Mouse (Mus musculus) left cerebral cortex, adult 9 months (tissue): Measurements from ENCODE around the gene Zbtb9.

Source experiments
- DNase-seq, 2 experiments: peaks; one replicate each; pipeline ENCODE4 v3.0.0; 2022; ENCODE audit warnings: low spot score in 2 of 2

Zbtb9 gene

DNA sequence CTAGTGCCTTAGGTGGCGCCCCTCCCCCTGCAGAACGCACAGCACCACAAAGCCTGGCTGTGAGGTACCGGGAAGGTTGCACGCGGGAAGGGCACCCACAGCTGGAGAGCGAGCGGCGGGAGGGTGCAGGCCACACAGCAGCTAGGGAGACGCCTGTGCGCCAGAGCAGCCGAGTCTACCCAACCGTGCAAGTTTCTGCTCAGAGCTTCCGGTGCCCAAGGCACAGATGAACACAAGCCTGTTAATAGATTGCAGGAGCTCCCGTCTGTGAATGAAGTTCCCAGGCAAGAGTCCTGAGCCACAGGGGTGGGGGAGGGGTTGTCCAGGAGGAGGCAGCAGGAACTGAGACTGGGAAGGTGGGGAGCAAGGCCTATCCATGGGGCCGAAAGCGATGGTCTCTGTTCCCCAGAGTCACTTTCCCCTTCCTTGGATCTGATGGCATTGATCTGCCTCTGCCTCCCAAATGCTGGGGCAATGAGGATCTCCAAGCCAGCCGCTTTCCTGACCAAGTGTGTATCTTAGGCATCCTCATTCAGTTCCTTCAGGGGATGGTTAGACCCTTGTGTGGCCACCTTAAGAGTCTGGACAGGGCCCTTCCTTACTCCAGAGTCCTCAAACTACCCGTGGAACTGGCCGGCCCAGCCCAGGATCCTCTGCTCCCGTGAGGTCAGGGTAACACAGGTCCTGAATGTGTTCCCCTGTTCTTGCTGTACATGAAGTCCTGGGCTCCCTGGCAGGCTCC is 67.5 kb downstream of the Zbtb9 start:
- DNase-seq: no peak

DNA sequence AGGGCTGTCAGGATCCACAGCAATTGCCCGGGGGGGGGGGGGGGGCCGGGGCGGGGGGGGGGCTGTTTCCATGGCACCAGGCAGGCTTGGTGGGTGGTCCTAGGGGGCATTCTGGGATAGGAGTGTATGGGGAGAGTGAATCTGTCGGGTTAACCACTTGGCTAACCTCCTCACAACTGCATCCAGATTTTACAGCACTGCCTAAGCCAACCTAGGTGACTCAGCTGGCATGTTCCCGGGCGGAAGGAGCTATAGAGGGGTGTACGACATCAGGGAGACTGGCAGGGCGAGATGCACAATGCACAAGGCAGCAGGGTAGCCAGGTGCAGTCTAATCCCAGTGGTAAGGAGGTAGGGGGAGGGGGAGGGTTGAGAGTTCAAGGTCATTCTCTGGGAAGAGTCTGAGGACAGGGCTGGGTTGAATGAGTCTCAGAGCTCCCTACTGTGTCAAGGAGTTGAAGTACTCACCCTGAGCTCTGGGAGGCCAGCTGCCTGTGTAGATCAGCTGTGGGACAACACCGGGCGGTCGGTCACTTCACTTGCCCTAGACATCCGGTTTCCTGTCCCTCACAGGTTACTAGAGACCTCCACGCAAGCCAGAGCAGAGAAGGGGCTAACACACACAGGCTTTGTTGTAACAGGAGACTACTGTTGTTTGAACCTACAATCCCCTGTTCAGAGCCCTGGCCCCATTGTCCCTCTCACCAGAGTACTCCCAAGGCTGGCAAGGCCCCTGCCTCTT is 68.2 kb downstream of the Zbtb9 start:
- DNase-seq: no peak

DNA sequence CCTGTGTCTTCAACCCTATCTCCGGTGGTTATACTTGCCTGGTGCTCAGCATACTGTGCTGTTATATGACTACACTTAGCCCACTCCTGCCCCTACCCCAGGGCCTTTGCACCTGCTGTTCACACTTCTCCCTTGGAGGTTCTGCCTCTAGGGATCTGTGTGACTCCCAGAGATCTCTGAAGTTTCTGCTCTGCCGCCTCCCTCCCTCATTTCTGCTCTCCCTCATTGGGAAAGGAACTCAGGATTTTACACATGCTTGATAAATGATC is 68.8 kb downstream of the Zbtb9 start:
- DNase-seq: no peak

DNA sequence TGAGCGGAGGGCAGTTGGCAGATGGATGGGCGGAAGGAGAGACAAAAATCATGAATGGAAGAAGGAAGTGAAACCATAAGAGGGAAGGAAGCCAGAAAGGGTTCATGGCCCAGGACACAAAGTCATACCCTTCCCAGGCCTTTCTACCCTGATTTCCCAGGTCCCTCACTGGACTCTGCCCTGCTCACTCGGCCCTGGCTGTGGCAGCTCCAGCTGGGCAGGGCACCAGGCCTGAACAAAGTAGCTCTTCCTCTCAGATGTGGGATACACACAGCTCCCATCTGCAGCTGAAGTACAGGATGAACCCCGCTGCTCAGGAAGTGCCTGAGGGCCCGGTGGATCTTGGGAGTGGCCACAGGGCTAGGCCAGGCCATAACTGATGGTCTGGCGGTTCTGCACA is 69.9 kb downstream of the Zbtb9 start:
- DNase-seq: no peak

DNA sequence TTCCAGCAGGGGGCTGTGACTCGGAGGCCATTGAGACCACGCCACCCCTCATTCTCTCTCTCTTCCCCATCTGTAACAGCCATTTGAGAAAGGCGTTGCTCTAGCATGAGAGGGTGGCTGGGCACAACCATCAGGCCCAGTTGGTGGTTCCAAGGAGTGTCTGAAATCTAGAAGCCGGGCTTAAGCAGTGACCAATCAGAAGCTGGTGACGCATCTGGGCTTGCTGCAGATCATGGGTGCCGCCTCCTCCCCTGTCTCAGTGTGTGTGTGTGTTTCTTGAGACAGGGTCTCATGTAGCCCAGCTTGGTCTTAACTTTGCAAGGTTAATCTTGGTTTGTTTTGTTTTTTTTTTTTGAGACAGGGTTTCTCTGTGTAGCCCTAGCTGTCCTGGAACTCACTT is 72.2 kb downstream of the Zbtb9 start:
- DNase-seq: no peak

DNA sequence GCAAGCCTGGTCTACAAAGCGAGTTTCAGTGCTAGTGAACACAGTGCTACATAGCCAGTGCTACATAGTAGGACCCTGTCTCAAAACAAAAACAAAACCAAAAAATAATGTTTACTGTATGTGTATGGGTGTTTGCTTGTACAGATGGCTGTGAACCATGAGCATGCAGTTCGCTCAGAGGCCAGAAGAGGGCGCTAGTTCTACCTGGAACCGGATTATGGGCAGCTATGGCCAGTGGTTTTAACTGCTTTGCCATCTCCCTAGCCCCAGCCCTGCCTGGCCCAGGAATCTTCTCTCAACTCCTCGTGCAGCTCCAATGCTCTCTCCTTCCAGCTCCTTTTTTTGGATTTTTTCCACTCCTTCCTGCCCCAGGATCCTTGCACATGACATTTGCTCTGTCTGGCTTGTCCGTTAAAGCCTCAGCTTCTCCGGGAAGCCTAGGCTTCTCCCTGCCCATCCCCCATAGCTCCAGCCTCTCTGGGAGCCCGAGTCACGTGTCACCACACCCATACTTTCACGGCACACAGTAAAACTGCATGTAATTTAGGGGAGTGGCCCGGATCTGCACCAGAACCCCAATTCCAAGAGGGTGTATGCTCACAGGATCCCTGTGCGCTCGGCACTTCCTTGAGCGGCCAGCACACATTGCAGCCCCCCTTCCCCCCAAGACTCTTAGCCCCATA is 74.9 kb downstream of the Zbtb9 start:
- DNase-seq: no peak

DNA sequence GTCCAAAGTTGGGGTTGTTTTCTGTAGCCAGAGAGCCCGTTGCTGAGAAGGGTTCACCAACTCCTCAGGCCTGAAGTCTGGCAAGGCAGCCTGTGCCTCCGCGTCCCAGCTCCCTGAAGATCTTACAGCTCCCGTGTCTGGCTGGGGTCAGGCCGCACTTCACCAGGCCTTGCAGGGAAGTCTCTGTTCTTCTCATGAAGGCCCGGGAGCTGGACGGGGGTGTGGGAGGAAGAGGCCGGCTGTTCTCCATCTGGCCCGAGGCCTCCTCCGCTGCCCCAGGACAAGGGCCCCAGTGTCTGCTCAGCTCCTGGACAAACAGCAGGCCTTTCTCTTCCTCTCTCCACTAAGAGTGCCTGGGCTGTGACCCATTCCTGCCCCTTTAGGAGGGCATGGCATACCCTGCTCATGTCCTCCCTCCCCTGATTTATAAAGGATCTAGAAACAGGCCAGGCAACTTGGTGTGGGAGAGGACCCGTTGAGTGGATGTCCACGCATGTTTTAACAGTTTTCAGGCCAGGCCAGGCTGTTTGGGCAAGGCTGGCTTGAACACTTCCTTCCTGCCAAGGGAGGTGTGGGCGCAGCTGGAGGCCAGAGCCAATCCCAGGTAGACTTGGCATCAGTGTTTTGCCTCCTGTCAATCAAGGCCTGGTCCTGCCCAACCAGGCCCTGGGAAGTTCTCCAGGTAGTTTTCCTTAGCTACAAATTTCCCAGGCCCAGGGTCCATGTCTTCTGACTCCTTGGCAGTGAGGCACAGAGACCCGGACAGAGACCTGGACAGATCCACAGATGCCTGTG is 75.7 kb downstream of the Zbtb9 start:
- no peak for DNase-seq

DNA sequence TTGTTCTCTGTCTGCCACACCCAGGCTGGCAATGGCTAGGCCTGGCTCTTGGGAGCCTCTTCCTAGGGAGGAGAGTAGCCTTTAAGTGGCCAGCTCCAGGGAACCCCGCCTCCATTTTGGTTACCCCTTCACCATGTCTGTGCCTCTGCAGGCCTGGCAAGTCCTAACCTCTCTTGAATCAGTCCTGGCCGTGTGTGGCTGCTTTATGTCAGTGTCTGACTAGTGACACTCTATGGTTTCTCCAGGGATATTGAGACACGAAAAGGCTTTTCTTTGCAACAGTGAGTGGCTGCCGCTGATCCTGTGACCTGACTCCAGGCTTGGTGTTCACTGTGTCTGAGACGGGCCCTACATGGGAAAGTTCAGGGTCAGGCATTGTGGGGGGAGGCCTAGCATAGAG is 77.9 kb downstream of the Zbtb9 start:
- DNase-seq: no peak

DNA sequence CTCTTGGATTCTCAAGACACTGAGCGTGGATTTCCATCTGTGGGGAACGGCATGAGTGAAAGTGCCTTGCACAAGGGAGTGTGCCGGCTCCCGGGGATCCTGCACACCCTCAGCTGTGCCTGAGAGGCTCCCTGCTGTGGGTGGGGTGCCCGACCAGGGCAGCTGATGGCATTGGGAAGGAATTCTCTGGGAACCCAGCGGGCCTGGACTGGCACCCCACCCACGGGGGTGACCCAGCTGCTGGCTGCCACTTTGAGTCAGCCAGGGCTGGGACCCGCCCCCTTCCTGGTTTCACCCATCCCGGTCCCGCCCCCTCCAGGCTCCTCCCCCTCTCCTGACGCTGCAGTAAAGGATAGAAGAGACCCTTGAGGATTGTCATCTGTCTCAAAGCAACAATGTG is 78.5 kb downstream of the Zbtb9 start:
- DNase-seq: no peak

DNA sequence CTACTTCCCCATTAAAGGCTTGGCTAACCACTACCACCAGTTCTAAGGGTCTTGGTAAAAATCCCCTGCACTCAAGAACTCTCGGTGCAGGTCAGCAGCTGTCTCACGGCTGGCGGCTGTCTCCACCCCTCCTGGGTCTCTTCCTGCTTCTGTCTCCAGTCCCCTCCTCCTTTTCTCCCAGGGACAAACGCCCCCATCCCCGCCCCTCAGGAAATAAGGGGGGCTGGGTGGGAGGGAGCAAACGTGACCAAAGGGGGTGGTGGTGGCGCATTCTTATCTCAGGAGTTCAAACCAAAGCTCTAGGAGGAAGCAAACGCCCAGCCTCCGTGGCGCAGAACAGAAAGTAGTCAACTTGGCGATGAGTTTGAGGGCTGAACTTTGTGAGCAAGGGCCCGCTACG is 83.2 kb downstream of the Zbtb9 start:
- DNase-seq: no peak

DNA sequence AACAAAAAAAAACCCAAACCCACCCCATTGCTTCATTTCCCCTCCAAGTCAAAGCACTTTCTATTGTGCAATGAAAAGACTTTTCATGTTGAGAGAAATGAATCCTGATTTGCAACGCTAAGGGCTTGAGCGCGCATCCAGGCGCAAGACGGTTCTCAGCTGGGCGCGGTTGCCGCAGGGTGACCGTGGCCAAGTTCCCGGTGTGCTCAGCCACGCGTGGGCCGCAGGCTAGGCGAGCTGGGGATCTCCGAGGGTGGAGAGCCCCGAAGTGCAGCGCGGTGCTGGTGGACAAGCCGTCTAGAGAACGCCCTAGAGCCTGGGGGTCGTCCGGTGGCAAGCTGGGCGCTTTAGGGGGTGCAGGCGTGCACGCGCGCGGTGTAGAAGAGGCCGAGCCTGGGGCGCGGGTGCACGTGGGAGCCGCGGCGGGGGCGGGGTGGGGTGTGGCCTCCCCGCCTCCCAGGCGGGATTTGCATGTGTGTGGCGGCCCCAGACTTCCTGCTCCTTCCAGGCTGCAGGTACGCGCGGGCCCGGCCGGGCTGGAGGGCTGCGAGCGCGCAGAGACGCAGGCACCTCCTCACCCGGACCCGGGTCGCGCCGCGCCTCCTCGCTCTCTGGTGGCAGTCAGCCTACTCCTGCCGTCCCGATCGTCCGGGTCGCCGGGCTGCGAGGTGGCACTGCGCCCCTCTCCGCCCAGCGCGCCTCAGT is 84.0 kb downstream of the Zbtb9 start, which contains the start of gene Itpr3:
TSS of gene Itpr3 (plus strand) at position 493 of the 705 bp plus-strand sequence.
- no peak for DNase-seq

DNA sequence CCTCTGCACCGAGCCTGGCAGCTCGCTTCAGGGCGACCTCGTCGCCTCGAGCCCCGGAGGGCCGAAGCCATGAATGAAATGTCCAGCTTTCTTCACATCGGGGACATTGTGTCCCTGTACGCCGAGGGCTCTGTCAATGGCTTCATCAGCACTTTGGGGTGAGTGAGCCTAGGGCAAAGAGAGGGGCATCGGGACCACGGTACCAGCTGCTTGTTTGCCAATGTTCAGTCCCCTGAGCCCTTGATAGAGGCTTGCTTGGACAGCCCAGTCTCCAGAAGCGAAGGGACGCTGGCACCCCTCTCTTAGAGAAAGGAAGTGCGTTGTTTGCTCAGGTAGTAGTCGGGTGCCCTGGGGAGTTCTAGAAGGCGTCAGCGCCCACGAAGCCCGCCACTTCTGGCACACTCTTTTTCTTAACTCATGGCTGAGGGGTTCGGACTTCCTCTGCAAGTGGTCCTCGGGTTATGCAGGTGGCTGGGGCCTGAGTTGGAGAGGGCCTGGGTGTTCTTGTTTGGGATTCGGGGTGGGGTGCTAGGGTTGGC is 84.6 kb downstream of the Zbtb9 start:
- no peak for DNase-seq
